Mouse (Mus musculus) kidney, adult 2 months (tissue): Measurements from ENCODE around the gene 1700015G11Rik.

Experiments used
- CTCF ChIP-seq: fragments of 200-500 bp; conservative IDR thresholded peaks from 2 replicates; pipeline ENCODE4 v1.5.1; 2011; ENCODE audit warnings: low read depth, mild to moderate bottlenecking, control low read depth, low read length, moderate library complexity, mixed read lengths; ENCODE audit not compliant: insufficient read depth, insufficient read length
- POLR2A ChIP-seq: fragments of 200-500 bp; IDR thresholded peaks from one replicate; pipeline ENCODE4 v1.6.1; 2011; ENCODE audit warnings: low read depth, low read length, control low read depth

DNA sequence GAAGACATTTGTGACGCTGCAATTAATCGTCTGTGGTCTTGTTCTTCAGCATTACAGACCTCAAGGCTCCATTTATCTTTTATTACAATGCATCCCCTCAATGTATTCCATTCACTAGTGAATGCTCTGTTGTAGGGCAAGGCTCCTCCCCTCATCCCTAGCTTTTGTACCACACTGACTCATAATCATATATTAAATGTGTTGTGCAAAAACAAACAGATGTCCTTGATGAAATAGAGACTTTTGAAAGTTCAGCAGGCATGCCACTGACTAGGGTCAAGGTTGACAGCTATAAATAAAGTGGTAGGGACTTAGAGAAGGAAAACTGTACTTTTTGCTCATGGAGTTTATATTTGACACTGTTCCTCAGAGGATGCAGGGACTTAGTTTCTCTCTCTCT lies 42.0 kb downstream of the 1700015G11Rik start:
- TF ChIP-seq CTCF (no peak), POLR2A (no peak)
